Mouse (Mus musculus) liver, embryonic 14.5 days (tissue): ENCODE measurements at regions not wholly inside any gene's neighbourhood (a gene's known extent, or its start where the extent isn't known, plus 50 kb on each side); places are given as distances from the start of the nearest gene placed in this dataset.

Experiments used
- ATAC-seq: fragments of 200-750 bp; cut with Nextera tagmentation; 2 replicates; pipeline ENCODE4 v1.8.0; 2017; ENCODE audit warnings: moderate number of reproducible peaks, mild to moderate bottlenecking, moderate library complexity; ENCODE audit not compliant: insufficient read depth
- DNase-seq, 3 experiments: peaks; one replicate each; pipeline ENCODE4 v3.0.0-alpha.2; 2012 to 2013; ENCODE audit warnings: low read depth in 3 of 3, low spot score in 3 of 3
- H3K27ac ChIP-seq: fragments of 300-500 bp; sonication (generic); 2 replicates; pipeline ENCODE4 v1.5.1; 2014; ENCODE audit warnings: moderate library complexity, mild to moderate bottlenecking, control low read depth, inconsistent platforms
- H3K27me3 ChIP-seq: fragments of 300-500 bp; sonication (generic); 2 replicates; pipeline ENCODE4 v1.6.1; 2014; ENCODE audit warnings: mild to moderate bottlenecking, low read length, moderate library complexity; ENCODE audit not compliant: control insufficient read depth, insufficient read depth
- H3K36me3 ChIP-seq: fragments of 300-500 bp; sonication (generic); replicated peaks from 2 replicates; pipeline ENCODE4 v1.6.1; 2014; ENCODE audit warnings: low read depth; ENCODE audit not compliant: control insufficient read depth, insufficient read depth
- H3K4me1 ChIP-seq, 2 experiments: fragments of 200-500 bp in 1 of 2; fragments of 300-500 bp in 1 of 2; sonication (generic) in 1 of 2; replicated peaks; 2 replicates each; pipeline ENCODE4 v1.6.1; 2012 to 2014; ENCODE audit warnings: antibody characterized with exemption in 1 of 2, inconsistent platforms in 1 of 2, low read length in 1 of 2; ENCODE audit not compliant: control insufficient read depth in 2 of 2, insufficient read depth in 2 of 2
- H3K4me2 ChIP-seq: fragments of 300-500 bp; sonication (generic); 2 replicates; pipeline ENCODE4 v1.6.1; 2014; ENCODE audit warnings: low read depth, mild to moderate bottlenecking, control low read depth, moderate library complexity
- H3K4me3 ChIP-seq, 2 experiments: fragments of 200-500 bp in 1 of 2; fragments of 300-500 bp in 1 of 2; sonication (generic) in 1 of 2; 2 replicates each; pipeline ENCODE4 v1.5.1; 2012 to 2014; ENCODE audit warnings: low read depth in 2 of 2, low read length in 2 of 2, mild to moderate bottlenecking in 2 of 2, control low read depth in 1 of 2, inconsistent platforms in 1 of 2, moderate library complexity in 1 of 2; ENCODE audit not compliant: insufficient read depth in 1 of 2
- H3K9ac ChIP-seq: fragments of 300-500 bp; sonication (generic); replicated peaks from 2 replicates; pipeline ENCODE4 v1.6.1; 2014; ENCODE audit warnings: mild to moderate bottlenecking, control low read depth, moderate library complexity
- H3K9me3 ChIP-seq: fragments of 300-500 bp; sonication (generic); 2 replicates; pipeline ENCODE4 v1.6.1; 2016; ENCODE audit warnings: low read length, mixed read lengths; ENCODE audit not compliant: control insufficient read depth
- CTCF ChIP-seq: IDR thresholded peaks from 2 replicates; pipeline ENCODE4 v1.5.1; 2016; ENCODE audit warnings: antibody characterized with exemption, low read depth, control low read depth
- EP300 ChIP-seq: IDR thresholded peaks from 2 replicates; pipeline ENCODE4 v1.6.1; 2016; ENCODE audit warnings: antibody characterized with exemption, low read depth
- WGBS: fragments of 180-500 bp; shearing (Covaris S2); extraction: QIAGEN DNeasy Blood & Tissue Kit; methylation state at CpG from one replicate; pipeline ENCODE4 v1.1.7; 2014; ENCODE audit not compliant: insufficient replicate concordance; 5-methylcytosine and 5-hydroxymethylcytosine counted together

DNA sequence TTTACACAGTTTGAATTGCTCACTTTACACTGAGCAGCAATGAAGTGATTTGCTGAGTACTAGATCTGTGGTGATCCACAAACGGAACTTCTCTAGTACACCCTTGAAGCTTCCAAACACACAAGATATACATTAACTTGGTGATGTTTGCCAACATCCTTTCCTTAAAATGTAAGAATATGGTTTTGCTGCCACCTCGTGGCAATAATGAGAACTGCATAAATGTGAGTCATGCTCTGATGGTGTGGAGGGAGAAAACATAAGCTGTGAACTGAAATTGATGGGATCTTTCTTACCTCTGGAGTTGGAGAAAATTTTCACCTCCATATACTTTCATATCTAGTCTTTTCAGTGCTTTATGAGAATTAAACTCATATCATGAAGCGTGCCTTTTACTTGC is 51.6 kb downstream of the Bex3 start:
- no peaks in the 10 kb centered on the region for H3K9me3 ChIP-seq
- DNase-seq (peak; percentile 7 to 31 (median 26)), ATAC-seq (no peak)
- no peaks in the 10 kb centered on the region for H3K27me3 ChIP-seq
- H3K4me1 ChIP-seq = no peaks in the 10 kb centered on the region
- H3K36me3 ChIP-seq = no peaks in the 10 kb centered on the region
- H3K9ac ChIP-seq = no peak overlapping the region
- H3K27ac ChIP-seq = no peak overlapping the region
- 5% methylated on average over 3 of the region's 3 CpGs for WGBS
- no peak overlapping the region for H3K4me3 ChIP-seq
- H3K4me2 ChIP-seq = no peak overlapping the region
- TF ChIP-seq CTCF (peak; percentile 67), EP300 (no peak)

GRCm38 (mm10) chrX:136365809-136366208 is 95.8 kb downstream of the Bex3 start:
- 56% methylated on average over 2 of the region's 2 CpGs for WGBS

More at GRCm38 (mm10) chrX:136365809-136366208, 95.8 kb downstream of the Bex3 start:
- Histone ChIP-seq H3K4me2 (no peak overlapping the region), H3K4me3 (no peak overlapping the region), H3K36me3 (no peaks in the 10 kb centered on the region), H3K27me3 (no peaks in the 10 kb centered on the region), H3K27ac (no peak overlapping the region), H3K9ac (no peak overlapping the region), H3K9me3 (no peaks in the 10 kb centered on the region), H3K4me1 (no peaks in the 10 kb centered on the region)
- ATAC-seq (no peak), DNase-seq (no peak)
- TF ChIP-seq EP300 (no peak), CTCF (no peak)
